Mouse (Mus musculus) heart, embryonic 16.5 days (tissue): ENCODE data around the gene Slc17a1. TPM values are rescaled to one million over a fixed set of nuclear protein-coding genes. Genes with fewer than 3 reads are reported as not detected.

Experiments
- ATAC-seq: fragments of 200-750 bp; cut with Nextera tagmentation; replicated peaks from 2 replicates; pipeline ENCODE4 v1.8.0; 2017; ENCODE audit warnings: moderate number of reproducible peaks; ENCODE audit not compliant: insufficient read depth, low FRiP score; ENCODE audit errors: extremely low read depth
- H3K27ac ChIP-seq: fragments of 300-500 bp; sonication (generic); 2 replicates; pipeline ENCODE4 v1.5.1; 2014; ENCODE audit warnings: mild to moderate bottlenecking, low read length, control low read depth, moderate library complexity
- H3K27me3 ChIP-seq: fragments of 300-500 bp; sonication (generic); 2 replicates; pipeline ENCODE4 v1.6.1; 2014; ENCODE audit warnings: low read length, mixed read lengths; ENCODE audit not compliant: control insufficient read depth, insufficient read depth
- H3K36me3 ChIP-seq: fragments of 300-500 bp; sonication (generic); 2 replicates; pipeline ENCODE4 v1.6.1; 2014; ENCODE audit not compliant: control insufficient read depth, insufficient read depth
- H3K4me1 ChIP-seq: fragments of 300-500 bp; sonication (generic); 2 replicates; pipeline ENCODE4 v1.6.1; 2014; ENCODE audit warnings: low read length, mixed read lengths; ENCODE audit not compliant: control insufficient read depth, insufficient read depth
- H3K4me2 ChIP-seq: fragments of 300-500 bp; sonication (generic); 2 replicates; pipeline ENCODE4 v1.6.1; 2014; ENCODE audit warnings: low read depth, mild to moderate bottlenecking, control low read depth, low read length
- H3K4me3 ChIP-seq: fragments of 300-500 bp; sonication (generic); 2 replicates; pipeline ENCODE4 v1.5.1; 2014; ENCODE audit warnings: mild to moderate bottlenecking, control low read depth, low read length
- H3K9ac ChIP-seq: fragments of 300-500 bp; sonication (generic); 2 replicates; pipeline ENCODE4 v1.6.1; 2014; ENCODE audit warnings: low read length, control low read depth
- H3K9me3 ChIP-seq: fragments of 300-500 bp; sonication (generic); replicated peaks from 2 replicates; pipeline ENCODE4 v1.6.1; 2016; ENCODE audit warnings: low read length; ENCODE audit not compliant: control insufficient read depth
- WGBS: fragments of 180-500 bp; shearing (Covaris S2); extraction: QIAGEN DNeasy Blood & Tissue Kit; methylation state at CpG from one replicate; pipeline ENCODE4 v1.1.7; 2014; 5-methylcytosine and 5-hydroxymethylcytosine counted together
- polyA plus RNA-seq: library from polyadenylated mRNA; unstranded; fragments of >200 nt; fragmentation: Nextera tagmentation; extraction: Ambion mirVana; gene quantifications from 2 replicates; pipeline ENCODE4 v1.2.1, GENCODE M21; 2015

The Slc17a1 gene
- polyA plus RNA-seq, 1 experiment from 2014 or later, result not detected

GRCm38 (mm10) chr13:23849299-23849698, 18.3 kb upstream of the Slc17a1 start:
- Histone ChIP-seq H3K9ac (no peak overlapping the region), H3K4me1 (no peaks in the 10 kb centered on the region), H3K4me2 (no peak overlapping the region), H3K9me3 (no peaks in the 10 kb centered on the region), H3K27ac (no peak overlapping the region), H3K27me3 (no peaks in the 10 kb centered on the region), H3K36me3 (no peaks in the 10 kb centered on the region), H3K4me3 (no peak overlapping the region)
- no peak for ATAC-seq
- WGBS, result 81% methylated on average over 2 of the region's 2 CpGs

GRCm38 (mm10) chr13:23856401-23856800, 11.1 kb upstream of the Slc17a1 start:
- no peaks in the 10 kb centered on the region for H3K36me3 ChIP-seq
- no peak overlapping the region for H3K9ac ChIP-seq
- H3K4me3 ChIP-seq, result no peak overlapping the region
- H3K4me2 ChIP-seq, result no peak overlapping the region
- 61% methylated on average over 3 of the region's 3 CpGs for WGBS
- no peaks in the 10 kb centered on the region for H3K4me1 ChIP-seq
- no peaks in the 10 kb centered on the region for H3K27me3 ChIP-seq
- H3K27ac ChIP-seq, result no peak overlapping the region
- no peaks in the 10 kb centered on the region for H3K9me3 ChIP-seq
- ATAC-seq, result no peak

- H3K27ac ChIP-seq, result no peak overlapping the region
- H3K4me1 ChIP-seq, result no peaks in the 10 kb centered on the region
- no peak for ATAC-seq
- no peaks in the 10 kb centered on the region for H3K36me3 ChIP-seq
- H3K27me3 ChIP-seq, result no peaks in the 10 kb centered on the region
- H3K4me3 ChIP-seq, result no peak overlapping the region
- no peak overlapping the region for H3K4me2 ChIP-seq
- H3K9ac ChIP-seq, result no peak overlapping the region
- no peaks in the 10 kb centered on the region for H3K9me3 ChIP-seq
These were observed 5.7 kb upstream of the Slc17a1 start for GRCm38 (mm10) chr13:23861815-23862214.

GRCm38 (mm10) chr13:23864711-23865110, 2.8 kb upstream of the Slc17a1 start:
- no peak overlapping the region for H3K4me2 ChIP-seq

GRCm38 (mm10) chr13:23866086-23866710, 1.4 kb upstream of the Slc17a1 start:
- Histone ChIP-seq H3K4me3 (no peak overlapping the region), H3K27ac (peak overlapping the region; percentile 20; the same call in 1 of the 2 replicates), H3K4me1 (no peaks in the 10 kb centered on the region; the same call in 1 of the 2 replicates), H3K27me3 (no peaks in the 10 kb centered on the region), H3K9ac (no peak overlapping the region), H3K36me3 (no peaks in the 10 kb centered on the region), H3K9me3 (no peaks in the 10 kb centered on the region), H3K4me2 (no peak overlapping the region)
- 64% methylated on average over 9 of the region's 9 CpGs for WGBS
- 0 out of 2 replicates have a peak, but pooled peaks have one; percentile 49 for ATAC-seq

More at GRCm38 (mm10) chr13:23864711-23865110, 2.8 kb upstream of the Slc17a1 start:
- Histone ChIP-seq H3K27me3 (no peaks in the 10 kb centered on the region), H3K9me3 (no peaks in the 10 kb centered on the region), H3K9ac (no peak overlapping the region), H3K4me1 (no peaks in the 10 kb centered on the region; the same call in 1 of the 2 replicates), H3K36me3 (no peaks in the 10 kb centered on the region), H3K4me3 (no peak overlapping the region), H3K27ac (no peak overlapping the region)
- WGBS, result 51% methylated on average over 9 of the region's 9 CpGs
- no peak for ATAC-seq

GRCm38 (mm10) chr13:23867000-23867399, 550 bp upstream of the Slc17a1 start:
- no peak overlapping the region for H3K9ac ChIP-seq
- 80% methylated on average over 6 of the region's 6 CpGs for WGBS
- no peak for ATAC-seq
- H3K36me3 ChIP-seq, result no peaks in the 10 kb centered on the region
- H3K4me3 ChIP-seq, result no peak overlapping the region
- H3K4me2 ChIP-seq, result no peak overlapping the region
- H3K27ac ChIP-seq, result no peak overlapping the region
- no peaks in the 10 kb centered on the region for H3K27me3 ChIP-seq
- no peaks in the 10 kb centered on the region; the same call in 1 of the 2 replicates for H3K4me1 ChIP-seq
- H3K9me3 ChIP-seq, result no peaks in the 10 kb centered on the region

DNA sequence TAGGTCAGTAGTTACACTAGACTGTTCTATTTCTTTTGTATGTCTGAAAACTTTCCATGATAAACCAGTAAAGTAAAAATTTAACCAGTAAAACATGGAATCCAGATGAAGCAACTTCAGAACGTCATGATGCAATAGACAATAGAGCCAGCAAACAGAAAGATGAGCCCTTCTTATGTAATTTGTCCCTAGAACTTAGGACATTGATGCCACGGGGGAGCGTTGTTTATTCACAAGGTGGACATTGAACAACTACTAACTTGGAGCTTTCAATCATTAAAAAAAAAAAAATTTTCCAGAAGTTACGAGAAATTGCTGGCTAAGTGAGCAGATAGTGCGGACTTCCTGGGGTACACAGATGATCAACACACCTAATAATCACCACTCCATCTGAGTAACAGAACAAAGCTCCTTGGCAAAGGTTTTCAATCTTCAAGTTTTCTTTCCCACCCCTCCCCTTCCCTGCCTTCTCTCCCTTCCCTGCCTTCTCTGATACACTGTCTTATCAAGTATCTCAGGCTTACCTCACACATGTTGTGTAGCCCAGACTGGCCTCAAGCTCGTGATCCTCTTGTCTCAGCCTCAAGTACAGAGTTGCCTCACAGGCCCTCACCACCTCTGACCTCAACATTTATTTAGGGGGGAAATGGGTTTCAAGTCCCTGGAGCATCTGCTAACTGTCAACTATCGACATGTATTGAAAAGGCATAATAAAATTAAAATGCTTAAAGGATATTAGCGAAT, 1.4 kb downstream of the Slc17a1 start:
- H3K27ac ChIP-seq, result no peak overlapping the region
- H3K9ac ChIP-seq, result no peak overlapping the region
- H3K9me3 ChIP-seq, result no peaks in the 10 kb centered on the region
- ATAC-seq, result no peak
- no peaks in the 10 kb centered on the region for H3K27me3 ChIP-seq
- H3K4me1 ChIP-seq, result no peaks in the 10 kb centered on the region; the same call in 1 of the 2 replicates
- no peak overlapping the region for H3K4me3 ChIP-seq
- 80% methylated on average over 8 of the region's 8 CpGs for WGBS
- no peaks in the 10 kb centered on the region for H3K36me3 ChIP-seq
- H3K4me2 ChIP-seq, result no peak overlapping the region

- H3K27ac ChIP-seq, result no peak overlapping the region
- no peak for ATAC-seq
- no peak overlapping the region for H3K9ac ChIP-seq
- 74% methylated on average over 3 of the region's 3 CpGs for WGBS
- H3K27me3 ChIP-seq, result no peaks in the 10 kb centered on the region
- H3K4me2 ChIP-seq, result no peak overlapping the region
- H3K9me3 ChIP-seq, result no peaks in the 10 kb centered on the region
- H3K4me1 ChIP-seq, result no peaks in the 10 kb centered on the region; the same call in 1 of the 2 replicates
- no peaks in the 10 kb centered on the region for H3K36me3 ChIP-seq
- H3K4me3 ChIP-seq, result no peak overlapping the region
These were observed 2.4 kb downstream of the Slc17a1 start for GRCm38 (mm10) chr13:23869996-23870395.

- WGBS, result 74% methylated on average over 5 of the region's 5 CpGs
- Histone ChIP-seq H3K27me3 (no peaks in the 10 kb centered on the region), H3K4me1 (no peaks in the 10 kb centered on the region), H3K9me3 (no peaks in the 10 kb centered on the region), H3K4me3 (no peak overlapping the region), H3K36me3 (no peaks in the 10 kb centered on the region), H3K4me2 (no peak overlapping the region), H3K9ac (no peak overlapping the region), H3K27ac (no peak overlapping the region)
- no peak for ATAC-seq
These were observed 5.6 kb downstream of the Slc17a1 start for GRCm38 (mm10) chr13:23873141-23873540.
